27 mouse cellular contexts compared by ENCODE assay signal in genomic region chr3:149500130-149500529, GRCm38 (mm10).
DNase-seq lines count a peak whose midpoint lies in the region; ATAC-seq lines count a peak whose summit lies in the region.
"Had no signal": no experiment of that assay in that cellular context is flagged by ENCODE, and none has a peak within 500 bp of the region (broad histone marks: within the 10 kb centered on the region; RNA-seq: fewer than 3 reads in every experiment).

No protein-coding gene starts in this region.

- no peak overlapping the region for H3K27ac ChIP-seq in liver, embryonic 12.5 days
- H3K27ac ChIP-seq in liver, embryonic 13.5 days, result no peak overlapping the region
- no peak overlapping the region for H3K27ac ChIP-seq in liver, embryonic 16.5 days (ENCODE audit: low read length)
- no peak overlapping the region for H3K27ac ChIP-seq in heart, embryonic 10.5 days
- H3K27ac ChIP-seq: forebrain, embryonic 10.5 days; forebrain, embryonic 13.5 days; gastrocnemius, adult 2 months; heart, embryonic 13.5 days; hindbrain, embryonic 14.5 days; hindbrain, postnatal 0 days had no signal

- H3K27me3 ChIP-seq in liver, embryonic 12.5 days (replicated peaks), result no peaks in the 10 kb centered on the region
- no peaks in the 10 kb centered on the region for H3K27me3 ChIP-seq in liver, embryonic 13.5 days
- no peaks in the 10 kb centered on the region for H3K27me3 ChIP-seq in liver, embryonic 16.5 days (ENCODE audit: control insufficient read depth, insufficient read depth, low read depth, low read length)
- H3K27me3 ChIP-seq in heart, embryonic 10.5 days (ENCODE audit: insufficient read depth, poor library complexity, severe bottlenecking), result no peaks in the 10 kb centered on the region
- H3K27me3 ChIP-seq: CH12.LX; forebrain, embryonic 13.5 days; Patski had no signal

- H3K9ac ChIP-seq in liver, embryonic 12.5 days, result no peak overlapping the region
- H3K9ac ChIP-seq in liver, embryonic 13.5 days, result no peak overlapping the region
- no peak overlapping the region for H3K9ac ChIP-seq in liver, embryonic 16.5 days (ENCODE audit: low read depth, low read length)
- H3K9ac ChIP-seq: forebrain, embryonic 13.5 days; heart, embryonic 13.5 days; hindbrain, embryonic 14.5 days had no signal

- 55% methylated on average over 3 of the region's 3 CpGs for WGBS in liver, embryonic 12.5 days (ENCODE audit: insufficient replicate concordance)
- WGBS in liver, embryonic 13.5 days (ENCODE audit: insufficient replicate concordance), result 46% methylated on average over 3 of the region's 3 CpGs
- 32% methylated on average over 3 of the region's 3 CpGs for WGBS in liver, embryonic 16.5 days (ENCODE audit: insufficient replicate concordance)
- WGBS in heart, embryonic 10.5 days, result 66% methylated on average over 3 of the region's 3 CpGs

- no peak for DNase-seq in liver
- no peak for DNase-seq in liver, embryonic 13.5 days
- no peak for DNase-seq in cerebellum, adult 9-10 months
- DNase-seq in heart, embryonic 10.5 days (ENCODE audit: low spot score), result no peak
- DNase-seq in gastrocnemius, postnatal 4 days (ENCODE audit: low spot score in 2 of 2), result no peak
- DNase-seq: adrenal gland, postnatal 10 days; B cell, adult 2 months; cerebellum, adult 11 months; cerebellum, adult 2 months; cerebellum, postnatal 10 days; cerebellum, postnatal 36 days; gastrocnemius, adult 2 months; gastrocnemius, postnatal 14 days; heart, adult 18-20 months; heart, postnatal 14 days; heart, postnatal 4 days had no signal

- no peak overlapping the region for H3K4me3 ChIP-seq in liver, embryonic 12.5 days
- no peak overlapping the region for H3K4me3 ChIP-seq in liver, embryonic 13.5 days (replicated peaks)
- no peak overlapping the region for H3K4me3 ChIP-seq in liver, embryonic 16.5 days (ENCODE audit: low read depth, low read length)
- H3K4me3 ChIP-seq in heart, embryonic 10.5 days, result no peak overlapping the region
- H3K4me3 ChIP-seq: forebrain, embryonic 10.5 days; forebrain, embryonic 13.5 days; gastrocnemius, adult 2 months; heart, embryonic 13.5 days had no signal

- no peaks in the 10 kb centered on the region for H3K4me1 ChIP-seq in liver, embryonic 12.5 days
- H3K4me1 ChIP-seq in liver, embryonic 13.5 days (replicated peaks), result no peaks in the 10 kb centered on the region
- H3K4me1 ChIP-seq in liver, embryonic 16.5 days (ENCODE audit: control insufficient read depth, low read depth, low read length), result no peaks in the 10 kb centered on the region
- no peaks in the 10 kb centered on the region for H3K4me1 ChIP-seq in heart, embryonic 10.5 days
- H3K4me1 ChIP-seq: forebrain, embryonic 10.5 days; forebrain, embryonic 13.5 days; heart, embryonic 13.5 days had no signal

- ATAC-seq in liver, embryonic 12.5 days, result peak; percentile 47; the same call in 1 of the 2 replicates
- peak; percentile 58 for ATAC-seq in liver, embryonic 13.5 days (ENCODE audit: low read depth)
- peak; percentile 41; the same call in 1 of the 2 replicates for ATAC-seq in liver, embryonic 16.5 days (ENCODE audit: low read depth)
- ATAC-seq: forebrain, embryonic 13.5 days; forebrain, embryonic 16.5 days; hindbrain, postnatal 0 days; Patski had no signal

- H3K9me3 ChIP-seq in liver, embryonic 12.5 days (replicated peaks), result no peaks in the 10 kb centered on the region
- H3K9me3 ChIP-seq in liver, embryonic 13.5 days (replicated peaks), result no peaks in the 10 kb centered on the region
- no peaks in the 10 kb centered on the region for H3K9me3 ChIP-seq in liver, embryonic 16.5 days (replicated peaks; ENCODE audit: control insufficient read depth, low read length)
- H3K9me3 ChIP-seq in heart, embryonic 10.5 days, result no peaks in the 10 kb centered on the region
- H3K9me3 ChIP-seq: forebrain, embryonic 10.5 days; forebrain, embryonic 13.5 days; heart, embryonic 13.5 days had no signal

- H3K4me2 ChIP-seq in liver, embryonic 12.5 days, result no peak overlapping the region
- H3K4me2 ChIP-seq in liver, embryonic 13.5 days, result no peak overlapping the region
- H3K4me2 ChIP-seq in liver, embryonic 16.5 days (ENCODE audit: low read depth, low read length), result no peak overlapping the region
- H3K4me2 ChIP-seq: forebrain, embryonic 13.5 days; heart, embryonic 13.5 days; hindbrain, embryonic 14.5 days had no signal

- H3K36me3 ChIP-seq in liver, embryonic 12.5 days, result no peaks in the 10 kb centered on the region
- H3K36me3 ChIP-seq in liver, embryonic 13.5 days, result no peaks in the 10 kb centered on the region
- H3K36me3 ChIP-seq in liver, embryonic 16.5 days (ENCODE audit: control insufficient read depth, insufficient read depth), result no peaks in the 10 kb centered on the region
- no peaks in the 10 kb centered on the region for H3K36me3 ChIP-seq in heart, embryonic 10.5 days
- H3K36me3 ChIP-seq: forebrain, embryonic 10.5 days; G1E; heart, embryonic 13.5 days had no signal
